Mouse (Mus musculus) CH12.LX (cell line): ENCODE results near the gene Rhobtb1.

Experiments used
- CHD2 ChIP-seq: IDR thresholded peaks from 2 replicates; pipeline ENCODE4 v1.6.1; 2011; ENCODE audit warnings: low read length, improper control_type of control experiment
- CTCF ChIP-seq, 2 experiments: IDR thresholded peaks in 1 of 2; conservative IDR thresholded peaks in 1 of 2; 2 replicates each; pipeline ENCODE4 v1.5.1; 2011 to 2012; ENCODE audit warnings: low read depth in 2 of 2, low read length in 2 of 2, improper control_type of control experiment in 1 of 2, inconsistent platforms in 1 of 2, mild to moderate bottlenecking in 1 of 2, moderate library complexity in 1 of 2
- E2F4 ChIP-seq: IDR thresholded peaks from 2 replicates; pipeline ENCODE4 v1.6.1; 2011; ENCODE audit warnings: low read depth, low read length, improper control_type of control experiment; ENCODE audit not compliant: insufficient replicate concordance
- MXI1 ChIP-seq: IDR thresholded peaks from 2 replicates; pipeline ENCODE4 v1.6.1; 2011; ENCODE audit warnings: mild to moderate bottlenecking, low read depth, low read length, improper control_type of control experiment
- SIN3A ChIP-seq: IDR thresholded peaks from 2 replicates; pipeline ENCODE4 v1.6.1; 2012; ENCODE audit warnings: low read length, improper control_type of control experiment, inconsistent platforms
- SMC3 ChIP-seq: IDR thresholded peaks from 2 replicates; pipeline ENCODE4 v1.6.1; 2011; ENCODE audit warnings: low read depth, low read length, improper control_type of control experiment
- ZKSCAN1 ChIP-seq: IDR thresholded peaks from 2 replicates; pipeline ENCODE4 v1.6.1; 2012; ENCODE audit warnings: low read depth, inconsistent platforms, low read length, improper control_type of control experiment, borderline replicate concordance

DNA sequence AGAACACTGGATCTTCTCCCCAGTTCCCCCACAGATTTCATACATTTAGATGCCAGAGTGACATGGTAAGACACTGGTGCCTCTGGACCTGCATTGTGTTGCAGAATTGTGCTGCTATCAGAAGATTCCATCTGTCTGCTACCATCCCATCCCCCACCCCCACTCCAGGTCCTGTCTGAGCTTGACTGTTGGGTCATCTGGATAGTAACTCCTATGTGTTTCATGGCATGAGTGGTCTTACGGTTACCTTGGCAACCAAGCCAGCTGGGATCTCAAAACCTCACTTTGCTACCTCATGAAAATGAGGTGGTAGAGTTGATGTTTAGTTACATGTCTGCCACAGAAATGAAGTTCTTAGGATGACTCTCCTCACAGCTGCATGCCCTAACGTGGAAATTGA lies 112.7 kb downstream of the Rhobtb1 start:
- TF ChIP-seq SIN3A (no peak), MXI1 (no peak), CTCF (conservative IDR thresholded peaks at IDR 0.05 in 1 of 2, IDR thresholded peaks at IDR 0.05 in 1 of 2; ENCODE audit: low read depth in 2 of 2, low read length in 2 of 2) (no peak), E2F4 (no peak), CHD2 (no peak), SMC3 (no peak), ZKSCAN1 (no peak)
